Mouse (Mus musculus) cerebellum, adult 2 months (tissue): ENCODE data around the gene 1700109H08Rik.

Experiments used
- CTCF ChIP-seq: fragments of 200-500 bp; IDR thresholded peaks from 2 replicates; pipeline ENCODE4 v1.5.1; 2011; ENCODE audit warnings: low read depth, mild to moderate bottlenecking, control low read depth, low read length, moderate library complexity, borderline replicate concordance; ENCODE audit not compliant: insufficient read depth
- POLR2A ChIP-seq: fragments of 200-500 bp; IDR thresholded peaks from 2 replicates; pipeline ENCODE4 v1.6.1; 2011; ENCODE audit warnings: low read length, control low read depth, borderline replicate concordance; ENCODE audit not compliant: insufficient read depth

DNA sequence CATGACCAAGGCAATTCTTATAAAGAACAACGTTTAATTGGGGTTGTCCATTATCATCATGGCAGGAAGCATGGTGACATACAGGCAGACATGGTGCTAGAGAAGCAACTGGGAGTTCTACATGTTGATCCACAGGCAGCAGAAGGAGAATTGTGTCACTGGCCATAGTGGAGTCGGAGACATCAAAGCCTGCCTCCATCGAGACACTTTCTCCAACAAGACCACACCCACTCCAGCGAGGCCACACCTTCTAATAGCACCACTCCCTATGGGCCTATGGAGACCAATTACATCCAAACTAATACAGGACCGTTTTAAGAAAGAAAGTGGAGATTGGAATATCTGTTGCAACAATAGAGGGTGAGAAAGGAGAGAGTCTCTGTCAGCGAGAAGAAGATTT is 29.5 kb upstream of the 1700109H08Rik start:
- TF ChIP-seq CTCF: no peak
- no peak for TF ChIP-seq POLR2A
